Mouse (Mus musculus): ENCODE data around the gene Cyp46a1. TPM values are rescaled to one million over a fixed set of nuclear protein-coding genes. Genes with fewer than 3 reads are reported as not detected.

Cyp46a1 gene
- total RNA-seq, 2 experiments from 2014 or later, result 0.10 to 0.25 TPM

GRCm38 (mm10) chr12:108352371-108353136 lies 18.4 kb downstream of the Cyp46a1 start:
- intact Hi-C loops (cut with DNase I), result no loop called here

GRCm38 (mm10) chr12:108354284-108354683 lies 20.1 kb downstream of the Cyp46a1 start:
- DNase-seq, result no peak
- H3K27ac ChIP-seq, result no peak overlapping the region
- intact Hi-C loops (cut with DNase I), result no loop called here
- no peak for TF ChIP-seq CTCF (IDR thresholded peaks at IDR 0.05)
- H3K4me3 ChIP-seq, result no peak overlapping the region

More at GRCm38 (mm10) chr12:108352371-108353136, 18.4 kb downstream of the Cyp46a1 start:
- Histone ChIP-seq H3K4me3 (peak overlapping the region; percentile 23; the same call in 1 of the 2 replicates), H3K27ac (no peak overlapping the region)
- no peak for TF ChIP-seq CTCF (IDR thresholded peaks at IDR 0.05)
- no peak for DNase-seq

- no peak overlapping the region for H3K4me3 ChIP-seq
- TF ChIP-seq CTCF (IDR thresholded peaks at IDR 0.05), result no peak
- intact Hi-C loops (cut with DNase I), result no loop called here
- no peak overlapping the region for H3K27ac ChIP-seq
- no peak for DNase-seq
These were observed 21.1 kb downstream of the Cyp46a1 start for GRCm38 (mm10) chr12:108355271-108355670.

- Histone ChIP-seq H3K27ac (no peak overlapping the region), H3K4me3 (no peak overlapping the region)
- peak; percentile 12; the same call in 1 of the 2 replicates for TF ChIP-seq CTCF (IDR thresholded peaks at IDR 0.05)
- DNase-seq, result no peak
- intact Hi-C loops (cut with DNase I), result no loop called here
These were observed 21.8 kb downstream of the Cyp46a1 start for GRCm38 (mm10) chr12:108355986-108356385.

- TF ChIP-seq CTCF (IDR thresholded peaks at IDR 0.05), result peak; percentile 96
- intact Hi-C loops (cut with DNase I), result loop anchor here (1.0 kb wide), 2 partner anchors 59 to 131 kb away; no protein-coding TSS in a partner anchor
- Histone ChIP-seq H3K4me3 (no peak overlapping the region), H3K27ac (peak overlapping the region; percentile 38; the same call in 1 of the 2 replicates)
- peak; percentile 88 for DNase-seq
These were observed 29.6 kb downstream of the Cyp46a1 start for GRCm38 (mm10) chr12:108363796-108364195.

GRCm38 (mm10) chr12:108365340-108365739 lies 31.2 kb downstream of the Cyp46a1 start:
- H3K4me3 ChIP-seq, result no peak overlapping the region
- intact Hi-C loops (cut with DNase I), result no loop called here
- H3K27ac ChIP-seq, result peak overlapping the region; percentile 67
- DNase-seq, result peak; percentile 85
- TF ChIP-seq CTCF (IDR thresholded peaks at IDR 0.05), result peak; percentile 53

GRCm38 (mm10) chr12:108365868-108366267 lies 31.7 kb downstream of the Cyp46a1 start:
- intact Hi-C loops (cut with DNase I), result no loop called here
- no peak for TF ChIP-seq CTCF (IDR thresholded peaks at IDR 0.05)
- no peak for DNase-seq

GRCm38 (mm10) chr12:108367909-108368308 lies 33.7 kb downstream of the Cyp46a1 start:
- H3K4me3 ChIP-seq, result no peak overlapping the region
- peak overlapping the region; percentile 59 for H3K27ac ChIP-seq
- peak; percentile 39 for DNase-seq
- intact Hi-C loops (cut with DNase I), result no loop called here
- no peak for TF ChIP-seq CTCF (IDR thresholded peaks at IDR 0.05)

More at GRCm38 (mm10) chr12:108365868-108366267, 31.7 kb downstream of the Cyp46a1 start:
- Histone ChIP-seq H3K4me3 (no peak overlapping the region), H3K27ac (peak overlapping the region; percentile 62)

- Histone ChIP-seq H3K4me3 (no peak overlapping the region), H3K27ac (peak overlapping the region; percentile 59)
- TF ChIP-seq CTCF (IDR thresholded peaks at IDR 0.05), result no peak
- no peak for DNase-seq
- intact Hi-C loops (cut with DNase I), result no loop called here
These were observed 34.7 kb downstream of the Cyp46a1 start for GRCm38 (mm10) chr12:108368921-108369320.

- H3K27ac ChIP-seq, result peak within 1 kb of the TSS; percentile 98
- peak within 1 kb of the TSS; percentile 71 for H3K4me3 ChIP-seq
- intact Hi-C loops (cut with DNase I), result no loop called here
- TF ChIP-seq CTCF (IDR thresholded peaks at IDR 0.05), result peak; percentile 2; the same call in 1 of the 2 replicates
- peak; percentile 81 for DNase-seq
These were observed 36.6 kb downstream of the Cyp46a1 start, which contains the start of gene Eml1 for GRCm38 (mm10) chr12:108370596-108371428. Gene Eml1, plus strand, starts transcription at chr12:108370957.

- no peak for DNase-seq
- Histone ChIP-seq H3K27ac (peak overlapping the region; percentile 98), H3K4me3 (peak overlapping the region; percentile 71)
- intact Hi-C loops (cut with DNase I), result no loop called here
- TF ChIP-seq CTCF (IDR thresholded peaks at IDR 0.05), result no peak
These were observed 37.2 kb downstream of the Cyp46a1 start for GRCm38 (mm10) chr12:108371429-108371765.

- intact Hi-C loops (cut with DNase I), result loop anchor here (2.0 kb wide), 1 partner anchor 15 kb away; no protein-coding TSS in a partner anchor
- H3K27ac ChIP-seq, result peak overlapping the region; percentile 98
- DNase-seq, result peak; percentile 91
- no peak for TF ChIP-seq CTCF (IDR thresholded peaks at IDR 0.05)
- peak overlapping the region; percentile 71 for H3K4me3 ChIP-seq
These were observed 38.1 kb downstream of the Cyp46a1 start for GRCm38 (mm10) chr12:108372241-108372640.
